Mouse (Mus musculus) left cerebral cortex, postnatal 36 days (tissue): ENCODE data around the gene Rnf212. TPM values are rescaled to one million over a fixed set of nuclear protein-coding genes. Genes with fewer than 3 reads are reported as not detected.
"Not testable (repeated sequence)": the region's sequence is repeated elsewhere in the genome, so short reads cannot be mapped to it uniquely, and the experiment has no call there.

Source experiments
- DNase-seq, 2 experiments: peaks; one replicate each; pipeline ENCODE4 v3.0.0; 2021 to 2022; ENCODE audit warnings: low spot score in 2 of 2, mixed read lengths in 1 of 2
- intact Hi-C: fragments of 180-260 bp; cut with DNase I; formaldehyde crosslinking; loops from one replicate; pipeline ENCODE4 v1.15.1; 2025
- total RNA-seq, 2 experiments: library from RNA; stranded (reverse); gene quantifications; 2 replicates each; pipeline ENCODE4 v1.2.3; 2021

The Rnf212 gene
- not detected for total RNA-seq

DNA sequence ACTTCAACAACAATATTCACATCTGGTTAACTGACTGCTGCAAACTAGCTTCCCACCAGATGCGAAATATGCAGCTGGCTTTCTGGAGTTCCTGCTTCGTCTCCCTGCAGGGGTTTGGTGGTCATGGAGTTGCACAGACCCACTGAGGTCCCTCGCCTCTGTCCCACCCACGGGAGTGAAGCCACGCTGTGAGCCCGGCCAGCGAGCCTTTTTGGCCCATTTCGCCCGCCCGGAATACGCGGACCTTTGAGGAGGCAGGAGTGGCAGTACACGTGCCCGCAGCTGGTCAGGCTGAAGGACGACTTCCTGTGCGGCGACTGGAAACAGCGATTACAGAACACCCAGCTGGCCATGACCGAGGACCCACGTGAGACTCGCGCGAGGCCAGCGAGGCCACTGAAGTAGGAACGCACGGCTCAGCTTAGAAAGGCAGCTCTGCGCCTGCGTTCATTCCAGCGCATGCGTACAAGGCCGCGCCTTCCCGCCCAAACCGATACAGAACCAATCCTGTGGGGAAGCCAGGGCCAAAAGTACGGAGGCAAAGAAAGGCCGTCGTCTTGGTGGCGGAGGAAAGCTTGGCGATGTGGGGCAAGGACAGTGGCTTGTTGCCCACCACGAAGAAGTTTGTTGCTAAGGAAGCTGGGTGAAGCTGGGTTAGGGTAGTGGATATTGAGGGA lies at the start of gene Rnf212:
Gene Rnf212 (minus strand): TSS at position 353 of the 677 bp plus-strand sequence.
- intact Hi-C loops, result no loop called here

DNA sequence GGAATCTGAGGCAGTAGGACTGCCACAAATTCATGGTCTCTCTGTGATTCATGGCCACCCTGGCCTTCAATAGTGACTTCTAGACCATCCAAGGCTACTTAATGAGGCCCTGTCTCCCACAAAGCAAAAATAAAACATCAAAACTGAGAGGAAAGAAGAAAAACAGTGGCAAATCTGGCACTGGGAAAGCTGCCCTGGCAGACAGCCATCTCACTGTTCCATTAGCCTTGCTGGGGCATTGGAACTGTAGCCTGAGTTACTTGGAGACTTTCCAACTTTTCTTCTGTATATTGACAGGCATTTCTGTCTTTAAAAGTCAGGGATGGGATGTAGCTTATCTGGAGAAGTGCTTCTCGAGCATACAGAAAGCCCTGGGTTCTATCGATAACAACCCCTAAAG lies 48.5 kb upstream of the Rnf212 start:
- intact Hi-C loops, result no loop called here
- no peak for DNase-seq

More for the DNA sequence above, at the start of gene Rnf212:
- no peak for DNase-seq

GRCm38 (mm10) chr5:108808750-108809149 lies 34.0 kb upstream of the Rnf212 start, which contains the start of gene Vmn2r8:
Gene Vmn2r8 (minus strand): TSS chr5:108808850.
- intact Hi-C loops, result not testable (repeated sequence)

GRCm38 (mm10) chr5:108803646-108804045 lies 28.9 kb upstream of the Rnf212 start:
- intact Hi-C loops, result no loop called here

More at GRCm38 (mm10) chr5:108808750-108809149, 34.0 kb upstream of the Rnf212 start, which contains the start of gene Vmn2r8:
- DNase-seq, result not testable (repeated sequence)

GRCm38 (mm10) chr5:108795263-108795662 lies 20.5 kb upstream of the Rnf212 start, which contains the start of gene Tmed11:
Gene Tmed11 (minus strand): TSS chr5:108795363.
- DNase-seq, result not testable (repeated sequence)

More at GRCm38 (mm10) chr5:108803646-108804045, 28.9 kb upstream of the Rnf212 start:
- DNase-seq, result no peak

GRCm38 (mm10) chr5:108790385-108790784 lies 15.6 kb upstream of the Rnf212 start:
- intact Hi-C loops, DNase-seq: not testable (repeated sequence)

More at GRCm38 (mm10) chr5:108795263-108795662, 20.5 kb upstream of the Rnf212 start, which contains the start of gene Tmed11:
- intact Hi-C loops, result not testable (repeated sequence)

DNA sequence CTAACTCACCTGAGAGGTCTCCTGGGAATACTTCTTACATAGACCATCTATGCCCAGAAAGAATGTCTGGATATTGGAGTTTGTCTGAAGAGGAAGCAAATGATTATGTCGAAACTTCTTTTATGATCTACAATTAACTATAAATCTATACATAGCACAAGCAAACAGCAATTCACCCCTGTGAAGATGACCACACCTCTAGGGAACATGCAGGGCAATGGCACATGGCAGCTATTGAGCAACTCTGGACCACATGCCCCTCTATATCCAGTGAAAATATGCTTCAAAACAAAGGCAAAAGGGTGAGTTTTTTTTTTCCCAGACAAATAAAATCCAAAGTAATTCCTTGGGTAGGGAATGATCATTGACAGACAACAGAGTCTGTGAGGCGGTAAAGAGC lies 14.8 kb downstream of the Rnf212 start:
- no peak for DNase-seq
- intact Hi-C loops, result no loop called here

DNA sequence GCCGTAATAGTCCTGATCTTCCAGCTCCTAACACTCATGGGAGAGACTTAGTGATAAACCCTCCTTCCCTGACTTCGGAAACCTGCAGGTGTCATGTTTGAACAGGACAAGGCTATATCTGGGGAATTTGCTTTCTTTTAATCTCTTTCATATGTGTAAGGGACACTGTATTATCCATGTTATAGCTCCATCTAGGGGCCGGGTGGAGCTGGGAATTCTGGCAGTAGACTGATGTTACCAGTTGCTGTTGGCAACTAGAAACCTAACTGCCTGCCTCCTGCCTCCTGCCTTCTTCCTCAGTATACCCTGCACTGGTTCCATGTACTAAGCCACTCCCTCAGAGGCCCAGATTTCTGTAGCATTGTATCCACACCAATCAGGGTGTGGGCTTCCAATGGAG lies 16.4 kb downstream of the Rnf212 start:
- intact Hi-C loops, result no loop called here
- DNase-seq, result peak; percentile 4 to 10

DNA sequence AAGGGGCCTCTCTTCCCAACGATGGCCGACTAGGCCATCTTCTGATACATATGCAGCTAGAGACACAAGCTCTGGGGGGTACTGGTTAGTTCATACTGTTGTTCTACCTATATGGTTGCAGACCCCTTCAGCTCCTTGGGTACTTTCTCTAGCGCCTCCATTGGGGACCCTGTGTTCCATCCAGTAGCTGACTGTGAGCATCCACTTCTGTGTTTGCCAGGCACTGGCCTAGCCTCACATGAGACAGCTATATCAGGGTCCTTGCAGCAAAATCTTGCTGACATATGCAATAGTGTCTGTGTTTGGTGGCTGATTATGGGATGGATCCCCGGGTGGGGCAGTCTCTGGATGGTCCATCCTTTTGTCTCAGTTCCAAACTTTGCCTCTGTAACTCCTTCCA lies 23.5 kb downstream of the Rnf212 start:
- DNase-seq, intact Hi-C loops: not testable (repeated sequence)

DNA sequence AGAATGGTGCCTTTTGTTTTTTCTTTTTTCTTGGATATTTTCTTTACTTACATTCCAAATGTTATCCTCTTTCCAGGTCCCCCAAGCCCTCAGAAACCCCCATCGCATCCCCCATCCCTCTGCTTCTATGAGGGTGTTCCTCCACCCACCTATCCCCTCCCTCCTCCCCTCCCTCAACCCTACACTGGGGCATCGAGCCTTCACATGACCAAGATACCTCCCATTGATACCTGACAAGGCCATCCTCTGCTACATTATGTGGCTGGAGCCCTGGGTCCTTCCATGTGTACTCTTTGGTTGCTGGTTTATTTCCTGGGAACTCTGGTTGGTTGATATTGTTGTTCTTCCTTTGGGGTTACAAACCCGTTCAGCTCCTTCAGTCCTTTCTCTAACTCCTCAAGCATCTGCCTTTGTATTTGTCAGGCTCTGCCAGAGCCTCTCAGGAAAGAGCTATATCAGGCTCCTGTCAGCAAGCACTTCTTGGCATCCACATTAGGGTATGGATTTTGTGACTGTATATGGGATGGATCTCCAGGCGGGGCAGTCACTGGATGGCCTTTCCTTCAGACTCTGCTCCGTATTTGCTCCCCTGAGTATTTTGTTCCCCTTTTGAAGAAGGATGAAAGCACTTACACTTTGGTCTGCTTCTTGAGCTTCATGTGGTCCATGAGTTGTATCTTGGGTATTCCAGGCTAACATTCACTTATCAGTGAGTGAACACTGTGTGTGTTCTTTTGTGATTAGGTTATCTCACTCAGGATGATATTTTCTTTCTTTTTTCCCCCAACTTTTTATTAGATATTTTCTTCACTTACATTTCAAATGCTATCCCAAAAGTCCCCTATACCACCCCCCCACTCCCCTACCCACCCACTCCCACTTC lies 24.2 kb downstream of the Rnf212 start:
- DNase-seq, result no peak
- intact Hi-C loops, result no loop called here

- no peak for DNase-seq
Measured at GRCm38 (mm10) chr5:108744629-108745028, 30.2 kb downstream of the Rnf212 start.

GRCm38 (mm10) chr5:108743856-108744255 lies 30.9 kb downstream of the Rnf212 start:
- no peak for DNase-seq
- intact Hi-C loops, result no loop called here

More at GRCm38 (mm10) chr5:108744629-108745028, 30.2 kb downstream of the Rnf212 start:
- intact Hi-C loops, result no loop called here

GRCm38 (mm10) chr5:108742596-108742995 lies 32.2 kb downstream of the Rnf212 start:
- DNase-seq, result no peak
- intact Hi-C loops, result no loop called here

DNA sequence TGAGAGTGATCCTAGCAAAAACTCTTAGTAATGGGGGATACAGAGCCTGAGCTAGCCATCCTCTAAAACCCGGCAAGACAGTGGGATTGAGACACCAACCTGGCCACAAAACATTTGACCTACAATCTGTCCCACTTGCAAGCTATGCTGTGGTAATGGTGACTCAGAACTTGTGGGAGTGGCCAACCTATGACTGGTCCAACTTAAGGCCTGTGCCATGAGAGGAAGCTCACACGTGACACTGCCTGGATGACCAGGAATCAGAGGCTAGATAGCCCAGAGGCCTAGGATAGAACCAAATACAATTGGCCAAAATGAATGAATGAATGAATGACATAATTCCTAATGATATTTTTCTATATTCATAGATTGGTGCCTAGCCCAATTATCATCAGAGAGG lies 32.9 kb downstream of the Rnf212 start:
- intact Hi-C loops, result no loop called here
- DNase-seq, result no peak

DNA sequence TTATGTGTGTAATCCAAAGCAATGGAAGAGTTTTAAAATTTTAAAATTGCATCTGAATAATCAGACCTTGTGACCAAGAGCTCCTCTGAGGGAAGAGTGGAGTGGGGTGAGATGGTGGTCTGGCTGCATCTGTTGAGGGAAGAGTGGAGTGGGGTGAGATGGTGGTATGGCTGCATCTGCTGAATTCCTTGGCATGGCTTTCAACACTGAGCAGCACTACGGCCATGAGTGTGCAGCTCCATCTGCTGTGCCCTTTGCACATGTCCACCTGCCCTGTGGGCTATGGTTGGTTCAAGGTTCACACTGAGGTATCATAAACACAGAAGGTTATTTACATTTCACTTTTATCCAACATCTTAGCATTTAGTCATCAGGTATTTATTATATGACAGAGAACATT lies 47.4 kb downstream of the Rnf212 start:
- intact Hi-C loops, result loop anchor here (2.0 kb wide), 2 partner anchors 35 to 59 kb away; partner anchors contain the start of genes Dgkq and Fgfrl1
- no peak for DNase-seq

DNA sequence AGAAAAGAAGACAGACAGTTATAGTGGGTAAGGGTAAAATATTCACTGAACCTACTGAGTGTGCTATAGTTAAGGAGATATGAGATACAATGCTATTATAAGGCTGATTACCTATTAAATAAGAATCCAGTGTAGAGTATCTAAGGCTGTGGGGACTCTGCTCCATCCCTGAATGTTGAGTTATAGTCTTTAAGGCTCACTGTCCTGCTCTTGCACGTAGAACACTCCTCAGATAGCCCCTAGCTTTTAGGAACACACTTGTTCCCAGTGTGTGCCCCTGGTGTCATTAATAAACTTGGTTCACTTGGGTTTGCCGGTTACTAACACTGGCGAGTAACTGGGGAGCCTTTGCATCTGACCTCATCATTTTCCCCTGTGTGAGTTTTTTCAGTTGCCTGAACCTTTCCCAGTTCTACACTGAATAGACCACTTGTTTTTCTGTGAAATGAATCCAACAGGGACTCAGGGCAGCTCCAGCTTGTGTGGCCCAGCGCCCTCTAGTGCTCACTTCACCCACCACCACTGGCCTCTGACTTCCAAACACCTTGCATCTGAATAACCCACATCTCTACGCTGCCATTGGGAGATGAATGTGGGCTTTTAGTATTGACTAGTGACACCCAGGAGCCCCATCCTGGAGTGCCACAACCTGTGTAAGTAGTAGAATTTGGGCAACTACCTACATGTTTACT lies 48.1 kb downstream of the Rnf212 start:
- peak; percentile 51 to 61 for DNase-seq
- intact Hi-C loops, result loop anchor here (2.0 kb wide), 2 partner anchors 34 to 58 kb away; partner anchors contain the start of genes Dgkq and Fgfrl1

- intact Hi-C loops, result no loop called here
- no peak for DNase-seq
Measured at GRCm38 (mm10) chr5:108724006-108724405, 50.8 kb downstream of the Rnf212 start.

DNA sequence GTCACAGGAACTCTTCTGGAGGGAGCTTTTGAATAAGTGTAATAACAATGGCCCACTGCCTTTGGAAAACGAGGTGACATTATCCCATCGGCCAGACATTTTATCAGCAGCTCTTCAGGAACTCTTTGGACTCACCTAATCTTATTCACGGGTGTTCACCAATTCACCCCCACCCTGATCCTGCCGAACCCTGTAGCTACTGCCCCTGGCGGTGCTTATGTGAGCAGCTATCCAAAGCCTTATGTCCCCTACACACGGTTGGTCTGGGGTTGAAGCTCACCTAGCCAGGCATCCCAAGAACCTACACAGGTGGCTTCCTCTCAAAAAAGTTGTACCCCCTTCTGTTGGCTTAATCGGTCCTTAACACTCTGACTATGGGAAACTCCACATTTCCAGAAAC lies 55.0 kb downstream of the Rnf212 start:
- intact Hi-C loops, result no loop called here
- DNase-seq, result no peak

DNA sequence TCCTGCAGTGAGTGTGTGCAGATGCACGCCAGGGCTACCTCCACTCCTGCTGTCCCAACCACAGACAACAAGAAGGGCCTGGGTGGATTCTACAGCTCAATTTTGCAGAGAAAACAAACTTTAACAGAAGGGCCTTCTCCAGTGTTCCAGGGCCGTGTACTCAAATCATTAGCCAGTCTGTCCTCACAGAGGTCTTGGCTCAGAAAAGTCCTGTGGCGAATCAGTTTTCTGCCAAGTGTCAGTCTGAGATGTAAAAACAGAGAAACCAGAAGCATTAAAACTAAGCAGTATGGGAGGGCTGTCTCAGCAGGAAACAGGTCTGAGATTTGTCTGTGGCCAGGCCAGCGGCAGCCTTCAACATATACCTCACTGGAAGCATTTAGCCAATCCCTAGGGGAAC lies 56.7 kb downstream of the Rnf212 start:
- peak in 1 of 2 experiments; percentile 3 for DNase-seq
- intact Hi-C loops, result no loop called here
